In the genomic region with DNA sequence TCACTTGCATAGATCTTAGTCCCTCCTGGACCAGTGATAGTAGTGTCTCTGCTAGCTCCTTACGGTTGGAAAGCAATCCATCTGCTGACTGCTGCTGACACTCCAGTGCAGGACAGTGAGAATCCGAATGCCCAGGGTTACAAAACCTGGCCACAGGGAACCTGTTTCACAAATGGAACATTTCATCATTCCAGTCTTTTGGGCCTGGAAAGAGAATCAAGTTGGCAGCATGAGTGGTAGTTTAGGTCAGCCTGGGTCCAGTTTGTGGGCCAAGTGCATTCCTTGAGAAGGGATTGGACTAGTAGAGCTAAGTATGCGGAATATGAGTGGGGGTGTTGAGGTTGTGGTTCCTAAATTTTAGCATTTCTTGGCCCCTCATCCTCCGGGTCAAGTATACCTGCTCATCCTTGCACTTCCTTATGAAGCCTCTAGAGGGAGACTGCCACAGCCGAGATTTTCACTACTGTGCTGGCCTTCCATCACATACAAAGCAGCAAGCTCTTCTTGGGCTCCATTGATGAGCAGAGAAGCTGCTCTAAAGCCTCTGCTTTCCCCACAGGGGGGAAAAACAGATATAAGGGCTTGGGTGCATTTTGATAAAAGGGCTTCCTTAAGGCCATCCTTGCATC, we compare ENCODE assay signal across 12 mouse cellular contexts. TPM values are rescaled to one million over a fixed set of nuclear protein-coding genes. Genes with fewer than 3 reads are reported as not detected.
DNase-seq lines count a peak whose midpoint lies in the region; ATAC-seq and TF ChIP-seq lines count a peak whose summit lies in the region.
"Had no signal": no experiment of that assay in that cellular context is flagged by ENCODE, and none has a peak within 500 bp of the region (broad histone marks: within the 10 kb centered on the region; RNA-seq: fewer than 3 reads in every experiment).

No protein-coding gene starts in this region.

- TF ChIP-seq POLR2A in lung, adult 2 months (IDR thresholded peaks at IDR 0.05; ENCODE audit: borderline replicate concordance, extremely low read depth, low read depth, low read length): no peak

- peak; percentile 29; the same call in 1 of the 2 replicates for TF ChIP-seq CTCF in lung, adult 2 months (IDR thresholded peaks at IDR 0.05; ENCODE audit: insufficient read depth, low read length)

- no peak overlapping the region for H3K4me3 ChIP-seq in forebrain, embryonic 10.5 days
- no peak overlapping the region for H3K4me3 ChIP-seq in forebrain, embryonic 16.5 days (replicated peaks; ENCODE audit: low read length)
- H3K4me3 ChIP-seq in lung, adult 2 months (replicated peaks; ENCODE audit: extremely low read depth, low read depth, low read length): no peak overlapping the region
- H3K4me3 ChIP-seq: kidney, embryonic 15.5 days; liver, embryonic 13.5 days had no signal

- no peaks in the 10 kb centered on the region for H3K36me3 ChIP-seq in forebrain, embryonic 10.5 days (replicated peaks)
- no peaks in the 10 kb centered on the region for H3K36me3 ChIP-seq in forebrain, embryonic 16.5 days (ENCODE audit: control insufficient read depth, insufficient read depth)
- H3K36me3 ChIP-seq: kidney, embryonic 15.5 days; liver, embryonic 13.5 days had no signal

- H3K27me3 ChIP-seq in forebrain, embryonic 10.5 days (ENCODE audit: poor library complexity, severe bottlenecking): peaks cover 30% of the 10 kb centered on the region
- H3K27me3 ChIP-seq in forebrain, embryonic 16.5 days (replicated peaks; ENCODE audit: control insufficient read depth, insufficient read depth, low read length): no peaks in the 10 kb centered on the region

- no peaks in the 10 kb centered on the region for H3K9me3 ChIP-seq in forebrain, embryonic 10.5 days
- no peaks in the 10 kb centered on the region for H3K9me3 ChIP-seq in forebrain, embryonic 16.5 days (ENCODE audit: control insufficient read depth, low read length)
- H3K9me3 ChIP-seq: kidney, embryonic 15.5 days; liver, embryonic 13.5 days had no signal

- WGBS in forebrain, embryonic 10.5 days: 65% methylated on average over 5 of the region's 5 CpGs
- WGBS in forebrain, embryonic 16.5 days: 51% methylated on average over 5 of the region's 5 CpGs
- WGBS in lung, adult 2 months: 51% methylated on average over 5 of the region's 5 CpGs

- no peak overlapping the region for H3K27ac ChIP-seq in forebrain, embryonic 10.5 days
- H3K27ac ChIP-seq in forebrain, embryonic 16.5 days (ENCODE audit: low read length): no peak overlapping the region
- H3K27ac ChIP-seq: kidney, embryonic 15.5 days; liver, embryonic 13.5 days had no signal

- DNase-seq in forebrain, embryonic 10.5 days (ENCODE audit: extremely low spot score, low spot score): peak; percentile 14
- DNase-seq in lung, adult 2 months: no peak
- no peak for DNase-seq in lung, postnatal 4 days
- DNase-seq in Muller cell, postnatal 12 days (ENCODE audit: inconsistent ontology term): peak; percentile 30
- DNase-seq in urinary bladder, postnatal 4 days (ENCODE audit: low spot score in 2 of 2): no peak
- no peak for DNase-seq in ovary, postnatal 14 days (ENCODE audit: low spot score)
- DNase-seq: liver, embryonic 13.5 days had no signal

- ATAC-seq in forebrain, embryonic 16.5 days: no peak
- 0 out of 2 replicates have a peak, but pooled peaks have one; percentile 52 for ATAC-seq in megakaryocyte-erythroid progenitor cell, adult 5-6 weeks (replicated peaks; ENCODE audit: low FRiP score, low TSS enrichment, poor library complexity, severe bottlenecking)
- ATAC-seq: midbrain, embryonic 16.5 days had no signal

- H3K4me2 ChIP-seq in forebrain, embryonic 16.5 days (ENCODE audit: low read length): no peak overlapping the region
- H3K4me2 ChIP-seq: kidney, embryonic 15.5 days; liver, embryonic 13.5 days had no signal

- H3K9ac ChIP-seq in forebrain, embryonic 16.5 days (replicated peaks; ENCODE audit: low read depth, low read length): no peak overlapping the region
- H3K9ac ChIP-seq: kidney, embryonic 15.5 days; liver, embryonic 13.5 days had no signal

- H3K4me1 ChIP-seq in forebrain, embryonic 10.5 days: no peaks in the 10 kb centered on the region
- H3K4me1 ChIP-seq in forebrain, embryonic 16.5 days (replicated peaks; ENCODE audit: control insufficient read depth, insufficient read depth, low read length): peaks cover 2% of the 10 kb centered on the region; the same call in 1 of the 2 replicates
- no peaks in the 10 kb centered on the region for H3K4me1 ChIP-seq in lung, adult 2 months (ENCODE audit: control insufficient read depth, insufficient read depth, low read length)
- H3K4me1 ChIP-seq: liver, embryonic 13.5 days had no signal

RNA-seq across cellular contexts. Expression of gene Zfp185, which starts 5.3 kb away (rescaled TPM):
- 3.9 and 4.2 TPM in 2 replicates for polyA plus RNA-seq in forebrain, embryonic 10.5 days (2016; fragmentation: Nextera tagmentation; extraction: Ambion mirVana)
- polyA plus RNA-seq in forebrain, embryonic 16.5 days (2015; fragmentation: Nextera tagmentation; extraction: Ambion mirVana): 0.96 and 1.9 TPM in 2 replicates
- polyA plus RNA-seq in lung, adult 2 months (2012; rRNA removed): 2.9 and 5.6 TPM in 2 replicates
- 5.6 TPM in 1 of 2 replicates, not detected in the other for total RNA-seq in megakaryocyte-erythroid progenitor cell, adult 5-6 weeks (2014; fragmentation: Nextera tagmentation)
- total RNA-seq in megakaryocyte-erythroid progenitor cell, adult 5-6 weeks (2017): not detected in 2 replicates

RNA-seq across cellular contexts. Expression of gene Pnma5, which starts 44.5 kb away (rescaled TPM):
- polyA plus RNA-seq in forebrain, embryonic 10.5 days (2016; fragmentation: Nextera tagmentation; extraction: Ambion mirVana): 0.10 and 0.16 TPM in 2 replicates
- 0.22 TPM in 1 of 2 replicates, not detected in the other for polyA plus RNA-seq in forebrain, embryonic 16.5 days (2015; fragmentation: Nextera tagmentation; extraction: Ambion mirVana)
- polyA plus RNA-seq in lung, adult 2 months (2012; rRNA removed): not detected in 2 replicates
- not detected in 2 replicates for total RNA-seq in megakaryocyte-erythroid progenitor cell, adult 5-6 weeks (2014; fragmentation: Nextera tagmentation)
- not detected in 2 replicates for total RNA-seq in megakaryocyte-erythroid progenitor cell, adult 5-6 weeks (2017)
- polyA plus RNA-seq: heart, embryonic 16.5 days; liver, embryonic 13.5 days had no signal

Comparison
In these comparisons a context has a peak if more than half of its experiments do, and no peak if none do; other contexts are left out.
1. DNase-seq: peak in forebrain, embryonic 10.5 days (single experiment) and Muller cell, postnatal 12 days (single experiment); none in lung, adult 2 months (single experiment), lung, postnatal 4 days (0 of 2), urinary bladder, postnatal 4 days (0 of 2) and ovary, postnatal 14 days (single experiment).